Mouse (Mus musculus): ENCODE measurements around the gene B230217C12Rik. TPM values are rescaled to one million over a fixed set of nuclear protein-coding genes. Genes with fewer than 3 reads are reported as not detected.
"Not testable (repeated sequence)": the region's sequence is repeated elsewhere in the genome, so short reads cannot be mapped to it uniquely, and the experiment has no call there.

The B230217C12Rik gene
- total RNA-seq, 1 experiment from 2014 or later = 5.5 TPM

- DNase-seq = no peak
These were observed 14.6 kb upstream of the B230217C12Rik start for GRCm38 (mm10) chr11:97825971-97826370.

- DNase-seq = no peak
These were observed 14.2 kb upstream of the B230217C12Rik start for GRCm38 (mm10) chr11:97826414-97826813.

- DNase-seq = no peak
These were observed 12.9 kb upstream of the B230217C12Rik start for GRCm38 (mm10) chr11:97827654-97828053.

DNA sequence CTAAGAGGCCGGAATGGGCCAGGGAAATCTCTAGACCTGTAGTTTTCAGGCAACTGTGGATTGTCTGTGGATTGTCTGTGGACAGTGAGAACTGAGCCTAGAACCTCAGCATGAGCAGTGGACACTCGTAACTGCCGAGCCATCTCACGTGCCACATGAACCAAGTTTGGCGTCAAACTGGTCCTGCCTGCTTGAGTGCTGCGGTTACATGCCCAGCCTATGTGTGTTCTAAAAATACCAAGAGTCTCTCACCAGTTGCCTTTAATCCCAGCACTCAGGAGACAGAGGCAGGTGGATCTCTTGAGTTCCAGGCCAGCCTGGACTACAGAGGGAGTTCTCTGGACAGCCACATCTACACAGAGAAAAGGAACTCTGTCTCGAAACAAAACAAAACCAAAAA, 11.2 kb upstream of the B230217C12Rik start:
- no peak for DNase-seq

DNA sequence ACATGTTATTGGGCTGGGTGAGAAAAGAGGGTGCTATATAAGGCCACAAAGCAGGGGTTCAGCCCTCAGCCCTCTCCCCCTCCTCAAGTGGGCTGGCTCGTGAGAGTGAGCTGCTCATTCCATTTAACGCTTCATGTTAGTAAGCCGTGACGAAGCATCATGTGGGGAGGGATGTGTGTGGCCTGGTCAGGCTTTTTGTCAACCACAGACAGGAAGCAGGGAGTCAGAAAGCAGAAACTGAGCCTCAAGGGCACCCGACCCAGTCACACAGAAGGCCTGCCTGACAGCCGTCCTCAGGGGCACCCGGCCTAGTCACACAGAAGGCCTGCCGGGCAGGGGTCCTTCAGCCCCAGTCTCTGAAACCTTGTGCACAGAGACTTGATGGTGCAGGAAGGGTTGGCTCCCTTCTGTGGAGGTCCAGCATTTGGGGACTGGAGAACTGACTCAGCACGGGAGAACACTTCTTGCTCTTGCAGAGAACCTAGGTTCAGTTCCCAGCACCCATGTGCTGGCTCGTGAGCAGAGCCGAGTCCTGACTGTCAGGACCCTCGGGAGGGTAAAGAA, 10.6 kb upstream of the B230217C12Rik start:
- DNase-seq = no peak

- no peak for DNase-seq
These were observed 10.1 kb upstream of the B230217C12Rik start for GRCm38 (mm10) chr11:97830501-97830900.

GRCm38 (mm10) chr11:97832001-97832400, 8.6 kb upstream of the B230217C12Rik start:
- no peak for DNase-seq

- no peak for DNase-seq
These were observed 7.2 kb upstream of the B230217C12Rik start for GRCm38 (mm10) chr11:97833352-97833751.

GRCm38 (mm10) chr11:97836541-97836940, 4.0 kb upstream of the B230217C12Rik start:
- no peak for DNase-seq

DNA sequence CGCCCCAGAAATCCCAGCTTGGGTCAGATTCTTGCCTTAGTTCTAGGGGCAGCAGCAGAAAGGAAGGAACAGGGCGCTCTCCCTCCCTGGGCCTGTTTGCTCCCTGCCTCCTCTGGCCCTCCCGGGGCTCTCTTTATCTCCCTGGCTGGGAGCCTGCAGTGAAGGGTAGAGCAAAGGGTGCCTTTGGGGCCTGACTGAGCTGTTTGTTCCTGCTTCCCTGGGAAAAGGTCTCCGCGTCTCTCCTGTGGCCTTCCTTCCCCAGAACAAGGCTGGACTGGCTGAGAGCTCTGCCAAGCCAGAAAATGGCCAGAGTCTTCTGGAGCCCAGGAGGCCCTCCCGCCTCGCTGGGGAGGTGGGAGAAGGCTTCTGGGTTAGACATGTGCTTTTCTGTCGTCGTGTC, 3.5 kb upstream of the B230217C12Rik start:
- DNase-seq = not testable (repeated sequence)

DNA sequence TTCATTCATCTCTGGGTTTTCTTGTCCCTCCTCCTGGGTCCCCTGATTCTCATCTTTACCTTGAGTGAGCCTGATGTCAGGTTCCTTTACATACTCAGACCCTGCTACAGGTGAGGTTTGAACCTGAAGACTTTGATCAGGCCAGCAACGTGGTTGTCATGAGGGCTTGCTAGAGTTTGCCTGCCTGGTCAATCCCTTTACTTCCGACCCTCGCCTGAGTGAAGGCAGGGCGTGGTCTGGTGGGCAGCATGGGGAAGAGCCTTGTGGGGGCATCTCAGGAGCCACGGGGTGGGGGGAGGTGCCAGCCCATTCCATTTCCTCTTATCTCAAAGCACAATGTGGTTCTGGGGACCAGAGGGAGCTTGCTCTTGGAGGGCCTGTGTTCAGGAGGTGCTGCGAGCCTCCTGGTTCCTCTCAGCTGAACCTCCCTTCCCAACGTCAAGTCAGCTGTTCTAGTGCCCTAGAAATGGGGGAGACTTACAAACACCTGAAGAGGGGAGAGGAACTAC, 2.9 kb upstream of the B230217C12Rik start:
- no peak for DNase-seq

- DNase-seq = no peak
These were observed 1.7 kb upstream of the B230217C12Rik start for GRCm38 (mm10) chr11:97838779-97839440.

- DNase-seq = no peak
These were observed 992 bp upstream of the B230217C12Rik start for GRCm38 (mm10) chr11:97839441-97840134.

- DNase-seq = no peak
These were observed 467 bp upstream of the B230217C12Rik start for GRCm38 (mm10) chr11:97840135-97840490.

DNA sequence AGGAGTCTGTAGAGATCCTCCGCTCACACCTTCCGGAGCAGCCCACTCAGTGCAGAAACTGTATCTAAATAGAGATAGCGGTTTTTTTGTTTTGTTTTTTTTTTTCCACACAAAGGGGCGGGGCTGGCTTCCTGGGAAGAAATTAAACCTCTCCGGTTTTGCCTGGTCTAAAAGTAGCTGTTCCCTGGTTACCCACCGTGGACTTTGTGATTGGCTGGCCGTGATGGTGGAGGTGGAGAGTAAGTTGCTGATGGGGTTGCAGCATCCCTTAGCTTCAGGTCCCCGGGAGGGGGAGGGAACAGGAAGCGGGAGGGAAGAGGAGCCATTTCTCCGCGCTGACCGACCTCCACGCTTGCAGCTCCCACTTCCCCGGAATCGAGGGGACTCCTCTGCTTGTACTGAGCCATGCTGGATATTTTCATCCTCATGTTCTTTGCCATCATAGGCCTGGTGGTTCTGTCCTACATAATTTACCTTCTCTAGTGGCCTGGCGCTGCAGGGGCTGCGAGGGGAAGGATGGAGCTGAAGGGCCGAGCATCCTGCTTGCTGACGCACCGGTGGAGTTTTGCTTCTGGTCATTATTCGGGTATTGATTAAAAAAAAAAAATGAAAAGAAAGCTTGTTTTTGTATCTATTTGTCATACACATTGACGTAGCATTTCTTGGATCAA, 546 bp downstream of the B230217C12Rik start:
- peak; percentile 65 for DNase-seq

- DNase-seq = no peak
These were observed 1.4 kb downstream of the B230217C12Rik start for GRCm38 (mm10) chr11:97842001-97842400.

DNA sequence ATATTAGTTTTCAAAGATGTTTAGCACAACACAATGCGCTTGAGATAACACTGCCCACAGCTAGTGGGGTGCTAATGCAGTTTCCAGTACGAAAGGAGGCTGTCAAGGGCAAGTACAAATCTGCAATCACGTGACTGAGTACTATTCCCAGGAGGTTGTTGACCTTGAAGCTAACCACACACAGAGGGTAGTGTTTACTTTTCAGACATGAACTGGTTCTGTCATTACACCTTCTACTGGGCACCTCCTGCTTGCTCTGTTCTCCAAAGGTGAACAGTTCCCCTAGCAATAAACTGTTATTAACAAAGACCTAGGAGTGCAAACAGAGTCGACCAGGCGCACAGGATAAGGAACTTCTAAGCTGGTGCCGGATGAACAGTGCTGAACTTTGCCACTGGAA, 9.8 kb downstream of the B230217C12Rik start:
- no peak for DNase-seq

DNA sequence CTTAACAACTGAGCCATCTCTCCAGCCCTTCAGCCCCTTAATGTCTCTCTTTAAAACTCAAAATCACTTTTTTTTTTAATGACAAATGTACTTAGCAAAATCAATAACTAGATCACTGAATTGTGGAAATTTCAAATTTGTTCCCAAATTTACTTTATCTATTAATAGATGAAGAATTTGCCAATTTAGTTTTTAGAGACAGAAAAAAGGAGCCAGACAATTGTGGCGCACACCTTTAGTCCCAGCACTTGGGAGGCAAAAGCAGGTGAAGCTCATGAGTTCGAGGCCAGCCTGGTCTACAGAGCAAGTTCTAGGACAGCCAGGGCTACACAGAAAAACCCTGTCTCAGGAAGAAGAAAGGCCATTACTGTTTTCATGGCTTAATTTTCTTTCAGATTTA, 11.0 kb downstream of the B230217C12Rik start:
- no peak for DNase-seq

- no peak for DNase-seq
These were observed 14.9 kb downstream of the B230217C12Rik start for GRCm38 (mm10) chr11:97855473-97855872.

DNA sequence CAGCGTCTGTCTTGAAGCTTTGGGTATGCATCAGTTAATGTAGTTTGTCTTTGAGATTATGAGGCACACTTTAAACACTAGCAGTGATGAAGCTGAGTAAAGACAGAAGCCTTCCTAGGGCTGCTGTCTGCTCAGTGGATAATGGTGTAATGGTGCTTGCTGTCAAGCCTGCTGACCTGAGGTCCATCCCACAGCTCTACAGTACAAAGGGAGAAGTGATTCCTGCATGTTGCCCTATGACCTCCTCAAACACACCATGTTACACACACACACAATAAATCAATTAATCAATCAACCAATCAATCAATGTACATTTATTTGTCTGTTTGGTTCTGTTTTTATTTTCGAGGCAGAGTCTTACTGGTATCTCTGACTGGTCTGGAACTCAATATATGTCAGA, 21.6 kb downstream of the B230217C12Rik start:
- DNase-seq = no peak

DNA sequence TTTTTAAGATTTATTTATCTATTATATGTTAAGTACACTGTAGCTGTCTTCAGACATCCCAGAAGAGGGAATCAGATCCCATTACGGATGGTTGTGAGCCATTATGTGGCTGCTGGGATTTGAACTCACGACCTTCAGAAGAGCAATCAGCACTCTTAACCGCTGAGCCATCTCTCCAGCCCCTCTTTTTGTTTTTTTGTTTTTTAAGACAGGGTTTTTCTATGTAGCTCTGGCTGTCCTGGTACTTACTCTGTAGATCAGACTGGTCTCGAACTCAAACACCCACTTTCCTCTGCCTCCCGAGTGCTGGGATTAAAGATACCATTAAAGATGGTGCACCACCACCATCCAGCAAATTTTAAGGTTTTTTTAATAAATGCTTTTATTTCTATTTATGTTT, 24.8 kb downstream of the B230217C12Rik start:
- no peak for DNase-seq

DNA sequence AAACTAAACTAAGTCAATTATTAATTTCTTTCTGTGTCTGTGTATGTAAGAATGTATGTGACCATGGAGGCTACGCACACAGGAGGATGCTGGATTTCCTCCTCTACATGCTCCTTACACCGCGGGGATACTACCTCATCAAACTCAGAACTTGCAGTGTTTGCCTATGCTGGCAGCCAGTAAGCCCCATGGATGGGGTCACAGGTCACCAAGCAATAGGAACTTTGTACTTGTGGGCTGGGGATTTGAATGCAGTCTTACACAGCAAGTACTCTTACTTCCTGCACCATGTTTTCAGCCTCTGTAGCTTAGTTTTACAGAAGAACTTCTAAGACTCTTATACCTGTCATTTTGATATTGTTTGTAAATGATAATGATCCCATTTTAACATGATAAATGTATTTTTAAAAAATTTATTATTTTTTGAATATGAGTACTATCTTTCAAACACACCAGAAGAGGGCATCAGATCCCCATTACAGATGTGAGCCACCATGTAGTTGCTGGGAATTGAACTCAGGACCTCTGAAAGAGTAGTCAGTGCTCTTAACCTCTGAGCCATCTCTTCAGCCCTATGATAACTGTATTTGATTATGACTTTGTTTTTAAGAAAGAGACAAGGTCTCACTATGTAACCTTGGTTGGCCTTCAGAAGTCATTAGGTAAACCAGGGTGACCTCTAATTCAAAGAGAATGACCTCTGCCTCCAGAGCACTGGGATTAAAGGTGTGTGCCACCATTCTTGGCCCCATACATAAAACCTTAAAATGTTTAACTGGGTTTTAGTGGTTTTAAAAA, 25.7 kb downstream of the B230217C12Rik start:
- no peak for DNase-seq

All from adrenal gland, postnatal 25 days (tissue).